Mouse (Mus musculus): ENCODE measurements at regions not wholly inside any gene's neighbourhood (a gene's known extent, or its start where the extent isn't known, plus 50 kb on each side); places are given as distances from the start of the nearest gene placed in this dataset.

GRCm38 (mm10) chr8:127680205-127680604 is 616.5 kb downstream of the Pard3 start:
- H3K9me3 ChIP-seq (replicated peaks; ENCODE audit: insufficient read depth, low read length): no peaks in the 10 kb centered on the region
- DNase-seq (ENCODE audit: low read depth, low spot score): no peak
- no peaks in the 10 kb centered on the region for H3K27me3 ChIP-seq (ENCODE audit: control insufficient read depth in 1 of 2, insufficient read depth in 2 of 2, low read length in 2 of 2)
- TF ChIP-seq KAT2A (conservative IDR thresholded peaks at IDR 0.05; ENCODE audit: low read depth, low read length) (no peak), USF1 (IDR thresholded peaks at IDR 0.05; ENCODE audit: low read depth, low read length) (no peak), CTCF (IDR thresholded peaks at IDR 0.05 in 2 of 3, conservative IDR thresholded peaks at IDR 0.05 in 1 of 3; ENCODE audit: control insufficient read depth in 1 of 3, insufficient read depth in 1 of 3, low read depth in 2 of 3, low read length in 3 of 3, poor library complexity in 1 of 3, severe bottlenecking in 1 of 3) (no peak), GATA1 (IDR thresholded peaks at IDR 0.05; ENCODE audit: low read depth, low read length) (no peak), MXI1 (IDR thresholded peaks at IDR 0.05; ENCODE audit: low read depth, low read length) (no peak), SIN3A (IDR thresholded peaks at IDR 0.05; ENCODE audit: low read length) (no peak), ELF1 (IDR thresholded peaks at IDR 0.05; ENCODE audit: low read depth, low read length) (no peak), ZKSCAN1 (IDR thresholded peaks at IDR 0.05; ENCODE audit: low read depth, low read length) (no peak), JUND (IDR thresholded peaks at IDR 0.05; ENCODE audit: low read depth, low read length) (no peak), TCF12 (IDR thresholded peaks at IDR 0.05; ENCODE audit: low read depth, low read length) (no peak), MEF2A (IDR thresholded peaks at IDR 0.05; ENCODE audit: extremely low read depth, insufficient replicate concordance, low read depth, low read length, poor library complexity, severe bottlenecking) (no peak), CHD1 (IDR thresholded peaks at IDR 0.05; ENCODE audit: low read depth, low read length) (no peak), RAD21 (IDR thresholded peaks at IDR 0.05; ENCODE audit: low read depth, low read length) (no peak), ZNF384 (IDR thresholded peaks at IDR 0.05; ENCODE audit: low read depth, low read length) (no peak), MAZ (IDR thresholded peaks at IDR 0.05; ENCODE audit: low read depth, low read length) (no peak), UBTF (IDR thresholded peaks at IDR 0.05; ENCODE audit: borderline replicate concordance, insufficient read depth, low read depth, low read length) (no peak), ZMIZ1 (IDR thresholded peaks at IDR 0.05; ENCODE audit: low read depth, low read length) (no peak), POLR2AphosphoS5 (IDR thresholded peaks at IDR 0.05; ENCODE audit: borderline replicate concordance, low read depth, low read length) (no peak), ETS1 (IDR thresholded peaks at IDR 0.05; ENCODE audit: low read depth, low read length) (no peak), MAFK (IDR thresholded peaks at IDR 0.05; ENCODE audit: borderline replicate concordance, low read depth, low read length) (no peak)
- no peak overlapping the region for H3K9ac ChIP-seq (ENCODE audit: control insufficient read depth, low read depth, low read length, poor library complexity, severe bottlenecking)
- no peaks in the 10 kb centered on the region for H3K4me1 ChIP-seq (ENCODE audit: control insufficient read depth in 1 of 2, insufficient read depth in 2 of 2, low read length in 2 of 2)
- H3K79me2 ChIP-seq (ENCODE audit: control insufficient read depth, insufficient read depth, low read length, poor library complexity): no peaks in the 10 kb centered on the region
- H3K27ac ChIP-seq (ENCODE audit: control insufficient read depth, low read depth, low read length): no peak overlapping the region
- no peak overlapping the region for H3K4me3 ChIP-seq (ENCODE audit: control insufficient read depth in 1 of 2, insufficient read depth in 1 of 2, low read depth in 2 of 2, low read length in 2 of 2)
- no peaks in the 10 kb centered on the region for H3K36me3 ChIP-seq (ENCODE audit: control insufficient read depth in 1 of 2, insufficient read depth in 2 of 2, low read length in 2 of 2)

- H3K36me3 ChIP-seq (ENCODE audit: control insufficient read depth in 1 of 2, insufficient read depth in 2 of 2, low read length in 2 of 2): no peaks in the 10 kb centered on the region
- DNase-seq (ENCODE audit: low read depth, low spot score): no peak
- H3K9ac ChIP-seq (ENCODE audit: control insufficient read depth, low read depth, low read length, poor library complexity, severe bottlenecking): no peak overlapping the region
- H3K9me3 ChIP-seq (replicated peaks; ENCODE audit: insufficient read depth, low read length): no peaks in the 10 kb centered on the region
- H3K27ac ChIP-seq (ENCODE audit: control insufficient read depth, low read depth, low read length): no peak overlapping the region
- H3K4me1 ChIP-seq (ENCODE audit: control insufficient read depth in 1 of 2, insufficient read depth in 2 of 2, low read length in 2 of 2): no peaks in the 10 kb centered on the region
- no peaks in the 10 kb centered on the region for H3K27me3 ChIP-seq (ENCODE audit: control insufficient read depth in 1 of 2, insufficient read depth in 2 of 2, low read length in 2 of 2)
- H3K79me2 ChIP-seq (ENCODE audit: control insufficient read depth, insufficient read depth, low read length, poor library complexity): no peaks in the 10 kb centered on the region
- no peak overlapping the region for H3K4me3 ChIP-seq (ENCODE audit: control insufficient read depth in 1 of 2, insufficient read depth in 1 of 2, low read depth in 2 of 2, low read length in 2 of 2)
- no peak for TF ChIP-seq MYB (IDR thresholded peaks at IDR 0.05; ENCODE audit: low read depth, low read length)
These were observed 620.5 kb downstream of the Pard3 start for GRCm38 (mm10) chr8:127684213-127684612.
